Mouse (Mus musculus): ENCODE results near the gene Gm20388. TPM values are rescaled to one million over a fixed set of nuclear protein-coding genes. Genes with fewer than 3 reads are reported as not detected.

Gene Gm20388
- polyA plus RNA-seq, 1 experiment from 2014 or later, result not detected

- H3K4me3 ChIP-seq (ENCODE audit: low read length), result no peak overlapping the region
- no peaks in the 10 kb centered on the region for H3K9me3 ChIP-seq (ENCODE audit: control insufficient read depth, low read length)
- H3K27ac ChIP-seq (ENCODE audit: low read length), result no peak overlapping the region
- peaks cover 5% of the 10 kb centered on the region; the same call in 1 of the 2 replicates for H3K4me1 ChIP-seq (replicated peaks; ENCODE audit: control insufficient read depth, insufficient read depth, low read length)
- H3K36me3 ChIP-seq (ENCODE audit: control insufficient read depth, insufficient read depth, low read length), result no peaks in the 10 kb centered on the region
- ATAC-seq (ENCODE audit: low read depth), result no peak
- no peaks in the 10 kb centered on the region for H3K27me3 ChIP-seq (ENCODE audit: control insufficient read depth, insufficient read depth, low read depth, low read length)
- H3K9ac ChIP-seq (ENCODE audit: low read length), result no peak overlapping the region
- H3K4me2 ChIP-seq (ENCODE audit: low read depth, low read length), result no peak overlapping the region
- WGBS, result 70% methylated on average over 12 of the region's 12 CpGs
Measured at GRCm38 (mm10) chr8:122851692-122852545, 2941.3 kb downstream of the Gm20388 start.

- Histone ChIP-seq H3K4me2 (ENCODE audit: low read depth, low read length) (no peak overlapping the region), H3K36me3 (ENCODE audit: control insufficient read depth, insufficient read depth, low read length) (no peaks in the 10 kb centered on the region), H3K4me1 (replicated peaks; ENCODE audit: control insufficient read depth, insufficient read depth, low read length) (peaks cover 5% of the 10 kb centered on the region; the same call in 1 of the 2 replicates), H3K27ac (ENCODE audit: low read length) (no peak overlapping the region), H3K4me3 (ENCODE audit: low read length) (no peak overlapping the region), H3K9ac (ENCODE audit: low read length) (no peak overlapping the region), H3K27me3 (ENCODE audit: control insufficient read depth, insufficient read depth, low read depth, low read length) (no peaks in the 10 kb centered on the region), H3K9me3 (ENCODE audit: control insufficient read depth, low read length) (no peaks in the 10 kb centered on the region)
- 42% methylated on average over 1 of the region's 1 CpGs for WGBS
- ATAC-seq (ENCODE audit: low read depth), result no peak
Measured at GRCm38 (mm10) chr8:122852546-122852905, 2941.9 kb downstream of the Gm20388 start.

GRCm38 (mm10) chr8:122853340-122853771 lies 2942.7 kb downstream of the Gm20388 start:
- Histone ChIP-seq H3K36me3 (ENCODE audit: control insufficient read depth, insufficient read depth, low read length) (no peaks in the 10 kb centered on the region), H3K9me3 (ENCODE audit: control insufficient read depth, low read length) (no peaks in the 10 kb centered on the region), H3K27me3 (ENCODE audit: control insufficient read depth, insufficient read depth, low read depth, low read length) (no peaks in the 10 kb centered on the region), H3K4me3 (ENCODE audit: low read length) (no peak overlapping the region), H3K4me2 (ENCODE audit: low read depth, low read length) (no peak overlapping the region), H3K9ac (ENCODE audit: low read length) (no peak overlapping the region), H3K27ac (ENCODE audit: low read length) (no peak overlapping the region), H3K4me1 (replicated peaks; ENCODE audit: control insufficient read depth, insufficient read depth, low read length) (peaks cover 5% of the 10 kb centered on the region; the same call in 1 of the 2 replicates)
- ATAC-seq (ENCODE audit: low read depth), result peak; percentile 51; the same call in 1 of the 2 replicates
- WGBS, result 16% methylated on average over 11 of the region's 11 CpGs

- Histone ChIP-seq H3K27me3 (ENCODE audit: control insufficient read depth, insufficient read depth, low read depth, low read length) (no peaks in the 10 kb centered on the region), H3K4me3 (ENCODE audit: low read length) (no peak overlapping the region), H3K27ac (ENCODE audit: low read length) (no peak overlapping the region), H3K9me3 (ENCODE audit: control insufficient read depth, low read length) (no peaks in the 10 kb centered on the region), H3K4me1 (replicated peaks; ENCODE audit: control insufficient read depth, insufficient read depth, low read length) (peaks cover 5% of the 10 kb centered on the region; the same call in 1 of the 2 replicates), H3K36me3 (ENCODE audit: control insufficient read depth, insufficient read depth, low read length) (no peaks in the 10 kb centered on the region), H3K4me2 (ENCODE audit: low read depth, low read length) (no peak overlapping the region), H3K9ac (ENCODE audit: low read length) (no peak overlapping the region)
- WGBS, result 66% methylated on average over 7 of the region's 7 CpGs
- no peak for ATAC-seq (ENCODE audit: low read depth)
Measured at GRCm38 (mm10) chr8:122854388-122854787, 2943.7 kb downstream of the Gm20388 start.

- 79% methylated on average over 4 of the region's 4 CpGs for WGBS
- Histone ChIP-seq H3K27me3 (ENCODE audit: control insufficient read depth, insufficient read depth, low read depth, low read length) (no peaks in the 10 kb centered on the region), H3K36me3 (ENCODE audit: control insufficient read depth, insufficient read depth, low read length) (no peaks in the 10 kb centered on the region), H3K4me3 (ENCODE audit: low read length) (no peak overlapping the region), H3K9ac (ENCODE audit: low read length) (no peak overlapping the region), H3K4me2 (ENCODE audit: low read depth, low read length) (no peak overlapping the region), H3K9me3 (ENCODE audit: control insufficient read depth, low read length) (no peaks in the 10 kb centered on the region), H3K27ac (ENCODE audit: low read length) (no peak overlapping the region), H3K4me1 (replicated peaks; ENCODE audit: control insufficient read depth, insufficient read depth, low read length) (peaks cover 5% of the 10 kb centered on the region; the same call in 1 of the 2 replicates)
- ATAC-seq (ENCODE audit: low read depth), result no peak
Measured at GRCm38 (mm10) chr8:122855123-122855522, 2944.5 kb downstream of the Gm20388 start.

- no peaks in the 10 kb centered on the region for H3K36me3 ChIP-seq (ENCODE audit: control insufficient read depth, insufficient read depth, low read length)
- H3K4me1 ChIP-seq (replicated peaks; ENCODE audit: control insufficient read depth, insufficient read depth, low read length), result peaks cover 5% of the 10 kb centered on the region; the same call in 1 of the 2 replicates
- ATAC-seq (ENCODE audit: low read depth), result no peak
- no peak overlapping the region for H3K4me2 ChIP-seq (ENCODE audit: low read depth, low read length)
- 78% methylated on average over 8 of the region's 8 CpGs for WGBS
- no peak overlapping the region for H3K9ac ChIP-seq (ENCODE audit: low read length)
- no peaks in the 10 kb centered on the region for H3K27me3 ChIP-seq (ENCODE audit: control insufficient read depth, insufficient read depth, low read depth, low read length)
- H3K27ac ChIP-seq (ENCODE audit: low read length), result no peak overlapping the region
- H3K9me3 ChIP-seq (ENCODE audit: control insufficient read depth, low read length), result no peaks in the 10 kb centered on the region
- no peak overlapping the region for H3K4me3 ChIP-seq (ENCODE audit: low read length)
Measured at GRCm38 (mm10) chr8:122856288-122856687, 2945.6 kb downstream of the Gm20388 start.

- no peaks in the 10 kb centered on the region for H3K36me3 ChIP-seq (ENCODE audit: control insufficient read depth, insufficient read depth, low read length)
- peaks cover 8% of the 10 kb centered on the region for H3K9me3 ChIP-seq (ENCODE audit: control insufficient read depth, low read length)
- no peak overlapping the region for H3K4me3 ChIP-seq (ENCODE audit: low read length)
- no peaks in the 10 kb centered on the region for H3K27me3 ChIP-seq (ENCODE audit: control insufficient read depth, insufficient read depth, low read depth, low read length)
- no peak for ATAC-seq (ENCODE audit: low read depth)
- H3K9ac ChIP-seq (ENCODE audit: low read length), result no peak overlapping the region
- no peak overlapping the region for H3K4me2 ChIP-seq (ENCODE audit: low read depth, low read length)
- no peaks in the 10 kb centered on the region for H3K4me1 ChIP-seq (replicated peaks; ENCODE audit: control insufficient read depth, insufficient read depth, low read length)
- WGBS, result 53% methylated on average over 13 of the region's 13 CpGs
- H3K27ac ChIP-seq (ENCODE audit: low read length), result no peak overlapping the region
Measured at GRCm38 (mm10) chr8:122859843-122860242, 2949.2 kb downstream of the Gm20388 start.

- H3K4me3 ChIP-seq (ENCODE audit: low read length), result 0 out of 2 replicates have a peak overlapping the region, but pooled peaks have one; percentile 1
- ATAC-seq (ENCODE audit: low read depth), result peak; percentile 29; the same call in 1 of the 2 replicates
- 54% methylated on average over 26 of the region's 26 CpGs for WGBS
Measured at GRCm38 (mm10) chr8:122864719-122865129, 2954.1 kb downstream of the Gm20388 start.

GRCm38 (mm10) chr8:122865441-122865840 lies 2954.8 kb downstream of the Gm20388 start:
- WGBS, result 53% methylated on average over 10 of the region's 10 CpGs
- no peaks in the 10 kb centered on the region for H3K36me3 ChIP-seq (ENCODE audit: control insufficient read depth, insufficient read depth, low read length)
- no peak overlapping the region for H3K9ac ChIP-seq (ENCODE audit: low read length)
- no peak overlapping the region for H3K4me2 ChIP-seq (ENCODE audit: low read depth, low read length)
- no peak overlapping the region for H3K4me3 ChIP-seq (ENCODE audit: low read length)
- no peak overlapping the region for H3K27ac ChIP-seq (ENCODE audit: low read length)
- peaks cover 14% of the 10 kb centered on the region for H3K9me3 ChIP-seq (ENCODE audit: control insufficient read depth, low read length)
- 0 out of 2 replicates have a peak, but pooled peaks have one; percentile 27 for ATAC-seq (ENCODE audit: low read depth)
- no peaks in the 10 kb centered on the region for H3K27me3 ChIP-seq (ENCODE audit: control insufficient read depth, insufficient read depth, low read depth, low read length)
- no peaks in the 10 kb centered on the region for H3K4me1 ChIP-seq (replicated peaks; ENCODE audit: control insufficient read depth, insufficient read depth, low read length)

More at GRCm38 (mm10) chr8:122864719-122865129, 2954.1 kb downstream of the Gm20388 start:
- H3K4me1 ChIP-seq (replicated peaks; ENCODE audit: control insufficient read depth, insufficient read depth, low read length), result no peaks in the 10 kb centered on the region
- H3K27ac ChIP-seq (ENCODE audit: low read length), result no peak overlapping the region
- no peak overlapping the region for H3K9ac ChIP-seq (ENCODE audit: low read length)
- peak overlapping the region; percentile 24 for H3K4me2 ChIP-seq (ENCODE audit: low read depth, low read length)
- H3K9me3 ChIP-seq (ENCODE audit: control insufficient read depth, low read length), result peaks cover 14% of the 10 kb centered on the region
- H3K36me3 ChIP-seq (ENCODE audit: control insufficient read depth, insufficient read depth, low read length), result no peaks in the 10 kb centered on the region
- H3K27me3 ChIP-seq (ENCODE audit: control insufficient read depth, insufficient read depth, low read depth, low read length), result no peaks in the 10 kb centered on the region
